Mouse (Mus musculus) myocyte (in vitro differentiated cells): Measurements from ENCODE around the gene Thbs3. TPM values are rescaled to one million over a fixed set of nuclear protein-coding genes. Genes with fewer than 3 reads are reported as not detected.

Experiments
- H3K27me3 ChIP-seq: one replicate; pipeline ENCODE4 v1.6.1; 2011; ENCODE audit not compliant: control insufficient read depth, insufficient read depth, insufficient read length
- H3K36me3 ChIP-seq: one replicate; pipeline ENCODE4 v1.6.1; 2011; ENCODE audit not compliant: control insufficient read depth, insufficient read depth
- H3K4me2 ChIP-seq: one replicate; pipeline ENCODE4 v1.6.1; 2011; ENCODE audit warnings: low read depth, control low read depth
- H3K4me3 ChIP-seq: one replicate; pipeline ENCODE4 v1.5.1; 2011; ENCODE audit warnings: mild to moderate bottlenecking, control low read depth, moderate library complexity
- H3K79me2 ChIP-seq: one replicate; pipeline ENCODE4 v1.6.1; 2011; ENCODE audit not compliant: control insufficient read depth, insufficient read depth
- H3ac ChIP-seq: one replicate; pipeline ENCODE4 v1.6.1; 2011; ENCODE audit not compliant: control insufficient read depth, insufficient read length
- CEBPB ChIP-seq: IDR thresholded peaks from 2 replicates; pipeline ENCODE4 v1.6.1; 2011; ENCODE audit warnings: mild to moderate bottlenecking, moderate library complexity; ENCODE audit not compliant: poor library complexity, insufficient read depth, severe bottlenecking
- E2F4 ChIP-seq: IDR thresholded peaks from one replicate; pipeline ENCODE4 v1.6.1; 2011; ENCODE audit warnings: mild to moderate bottlenecking, control low read depth, moderate library complexity; ENCODE audit not compliant: insufficient read depth
- MAX ChIP-seq: IDR thresholded peaks from one replicate; pipeline ENCODE4 v1.6.1; 2011; ENCODE audit warnings: low read depth, mild to moderate bottlenecking, control low read depth
- MYOD1 ChIP-seq, 3 experiments: IDR thresholded peaks; one replicate each; pipeline ENCODE4 v1.6.1; 2011; ENCODE audit warnings: control low read depth in 2 of 3, low read depth in 2 of 3, mild to moderate bottlenecking in 2 of 3, moderate library complexity in 1 of 3; ENCODE audit not compliant: insufficient read length in 2 of 3, control insufficient read depth in 1 of 3
- MYOG ChIP-seq, 3 experiments: IDR thresholded peaks; one replicate each; pipeline ENCODE4 v1.6.1; 2011; ENCODE audit warnings: control low read depth in 2 of 3, low read depth in 2 of 3, mild to moderate bottlenecking in 2 of 3; ENCODE audit not compliant: insufficient read length in 2 of 3, control insufficient read depth in 1 of 3, insufficient read depth in 1 of 3
- POLR2A ChIP-seq: IDR thresholded peaks from one replicate; pipeline ENCODE4 v1.6.1; 2011; ENCODE audit warnings: low read depth, mild to moderate bottlenecking, control low read depth, moderate library complexity; ENCODE audit not compliant: insufficient read length
- POLR2AphosphoS2 ChIP-seq: IDR thresholded peaks from one replicate; pipeline ENCODE4 v1.6.1; 2011; ENCODE audit warnings: low read depth, control low read depth; ENCODE audit not compliant: insufficient read length
- REST ChIP-seq: IDR thresholded peaks from one replicate; pipeline ENCODE4 v1.6.1; 2011; ENCODE audit warnings: mild to moderate bottlenecking, control low read depth, moderate library complexity; ENCODE audit not compliant: insufficient read depth, insufficient read length
- SRF ChIP-seq: IDR thresholded peaks from one replicate; pipeline ENCODE4 v1.6.1; 2011; ENCODE audit warnings: low read depth; ENCODE audit not compliant: control insufficient read depth, insufficient read length
- TCF12 ChIP-seq: IDR thresholded peaks from one replicate; pipeline ENCODE4 v1.6.1; 2011; ENCODE audit warnings: mild to moderate bottlenecking, control low read depth; ENCODE audit not compliant: poor library complexity, insufficient read depth, severe bottlenecking
- TCF3 ChIP-seq: IDR thresholded peaks from one replicate; pipeline ENCODE4 v1.6.1; 2011; ENCODE audit warnings: low read depth, control low read depth; ENCODE audit not compliant: insufficient read length
- USF1 ChIP-seq: IDR thresholded peaks from one replicate; pipeline ENCODE4 v1.6.1; 2011; ENCODE audit warnings: low read depth, mild to moderate bottlenecking, control low read depth, moderate library complexity
- polyA plus RNA-seq: library from polyadenylated mRNA; unstranded; fragments of >200 nt; fragmentation: generic; extraction: Trizol; gene quantifications from one replicate; pipeline ENCODE4 v1.2.1, GENCODE M21; 2012; ENCODE audit warnings: missing spikeins

The Thbs3 gene
- polyA plus RNA-seq, 1 experiment: 5.9 TPM

DNA sequence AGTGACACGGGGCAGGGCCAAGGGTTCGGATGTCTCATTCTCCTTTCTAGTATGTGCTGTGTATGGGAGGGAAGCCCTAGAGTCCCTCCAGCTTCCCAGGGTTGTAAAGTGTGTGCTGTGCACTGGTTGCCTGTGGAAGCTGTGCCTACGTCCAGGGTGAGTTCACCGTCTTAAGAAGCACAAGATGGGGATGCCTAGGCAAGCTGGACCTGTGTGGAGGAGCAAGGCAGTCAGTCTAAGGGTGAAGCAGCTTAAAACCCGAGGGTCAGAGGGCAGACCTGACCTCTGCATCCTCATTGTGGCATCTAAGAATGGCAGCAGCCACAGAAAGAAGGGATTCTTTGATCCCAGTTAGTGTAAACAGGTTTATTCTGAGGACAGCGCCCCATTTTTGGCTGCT is 6.2 kb upstream of the Thbs3 start:
- Histone ChIP-seq H3ac (no peak overlapping the region), H3K36me3 (peaks cover 20% of the 10 kb centered on the region), H3K4me2 (no peak overlapping the region), H3K79me2 (peaks cover 12% of the 10 kb centered on the region), H3K27me3 (no peaks in the 10 kb centered on the region), H3K4me3 (no peak overlapping the region)
- TF ChIP-seq TCF12 (no peak), POLR2AphosphoS2 (no peak), USF1 (no peak), MYOG (IDR thresholded peaks at IDR 0.05; ENCODE audit: control insufficient read depth in 1 of 3, insufficient read depth in 1 of 3, insufficient read length in 2 of 3, low read depth in 2 of 3) (no peak), MAX (no peak), REST (no peak), POLR2A (no peak), TCF3 (no peak), SRF (no peak), MYOD1 (IDR thresholded peaks at IDR 0.05; ENCODE audit: control insufficient read depth in 1 of 3, insufficient read length in 2 of 3, low read depth in 2 of 3) (no peak), E2F4 (no peak), CEBPB (no peak)

DNA sequence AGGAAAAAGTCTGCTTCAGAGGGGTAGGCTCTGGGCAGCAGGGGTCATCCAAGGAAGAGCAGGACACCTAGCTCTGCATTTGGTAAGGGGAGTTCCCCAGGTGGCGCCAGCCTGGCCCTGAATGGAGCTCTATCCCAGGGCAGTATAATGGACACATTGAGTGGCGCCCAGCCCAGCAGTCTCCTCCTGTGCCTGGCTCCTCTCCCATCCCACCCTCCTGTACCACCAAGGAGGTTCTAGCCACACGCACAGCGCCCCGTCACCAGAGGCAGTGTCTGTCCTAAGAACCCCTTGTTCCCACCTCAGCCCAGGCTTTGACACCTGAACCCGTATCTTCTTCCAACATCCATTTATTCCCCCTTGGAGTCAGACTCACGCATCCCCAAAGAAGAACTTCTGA is 5.2 kb upstream of the Thbs3 start:
- peaks cover 12% of the 10 kb centered on the region for H3K79me2 ChIP-seq
- H3K4me2 ChIP-seq: no peak overlapping the region
- no peak overlapping the region for H3K4me3 ChIP-seq
- H3K27me3 ChIP-seq: no peaks in the 10 kb centered on the region
- TF ChIP-seq MYOD1 (IDR thresholded peaks at IDR 0.05; ENCODE audit: control insufficient read depth in 1 of 3, insufficient read length in 2 of 3, low read depth in 2 of 3) (no peak), TCF12 (no peak), REST (no peak), USF1 (no peak), CEBPB (no peak), POLR2A (no peak), TCF3 (no peak)
- no peak overlapping the region for H3ac ChIP-seq
- peaks cover 20% of the 10 kb centered on the region for H3K36me3 ChIP-seq

DNA sequence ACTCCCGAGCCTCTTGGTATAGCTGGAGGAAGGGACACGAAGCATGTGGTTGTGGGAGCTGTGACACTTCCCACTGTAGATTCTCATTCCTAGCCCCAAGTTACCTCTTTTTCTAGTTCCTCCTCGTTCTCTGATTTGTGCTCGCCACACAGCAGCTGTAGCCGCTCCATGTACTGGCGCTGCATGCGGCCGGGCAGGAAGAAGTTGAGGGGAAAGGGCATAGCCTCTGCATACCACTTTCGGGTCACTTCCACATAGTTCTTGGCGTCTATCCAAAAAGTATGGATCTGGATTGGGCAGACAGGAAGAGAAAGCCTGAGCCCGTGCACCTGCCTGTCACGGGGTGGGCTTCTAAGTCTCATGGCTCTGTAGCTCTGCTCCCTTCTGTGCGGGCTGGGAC is 4.8 kb upstream of the Thbs3 start:
- Histone ChIP-seq H3ac (no peak overlapping the region), H3K79me2 (peaks cover 12% of the 10 kb centered on the region), H3K4me3 (no peak overlapping the region), H3K4me2 (no peak overlapping the region), H3K36me3 (peaks cover 20% of the 10 kb centered on the region), H3K27me3 (no peaks in the 10 kb centered on the region)
- no peak for TF ChIP-seq POLR2AphosphoS2

DNA sequence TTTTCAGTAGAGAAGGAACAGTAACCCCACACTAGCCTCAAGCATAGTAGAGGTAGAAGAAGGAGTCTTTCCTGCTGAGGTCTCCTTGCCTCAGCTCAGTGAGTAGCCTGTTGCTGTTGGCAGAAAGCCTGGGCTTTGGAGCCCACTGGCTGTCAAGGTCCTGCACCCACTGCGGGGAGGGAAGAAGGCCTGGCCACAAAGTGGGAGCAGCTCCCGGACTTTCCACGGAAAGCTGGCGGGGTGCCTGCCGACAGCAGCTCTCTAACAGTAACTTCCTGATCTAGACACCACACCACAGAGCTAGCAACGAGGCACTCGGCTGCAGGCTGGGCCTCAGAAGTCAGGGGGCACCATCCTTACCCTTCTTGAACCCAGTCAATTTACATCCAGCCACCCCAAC is 4.2 kb upstream of the Thbs3 start:
- peaks cover 12% of the 10 kb centered on the region for H3K79me2 ChIP-seq
- TF ChIP-seq TCF12: no peak
- no peak for TF ChIP-seq MAX
- TF ChIP-seq TCF3: no peak
- TF ChIP-seq REST: no peak
- TF ChIP-seq SRF: no peak
- no peak for TF ChIP-seq CEBPB
- no peak for TF ChIP-seq POLR2A
- no peak for TF ChIP-seq MYOD1 (IDR thresholded peaks at IDR 0.05; ENCODE audit: control insufficient read depth in 1 of 3, insufficient read length in 2 of 3, low read depth in 2 of 3)
- no peak for TF ChIP-seq E2F4
- no peak for TF ChIP-seq USF1
- no peak for TF ChIP-seq POLR2AphosphoS2
- H3ac ChIP-seq: no peak overlapping the region
- H3K36me3 ChIP-seq: peaks cover 20% of the 10 kb centered on the region
- no peak overlapping the region for H3K4me3 ChIP-seq
- no peaks in the 10 kb centered on the region for H3K27me3 ChIP-seq
- no peak overlapping the region for H3K4me2 ChIP-seq

- peaks cover 4% of the 10 kb centered on the region for H3K36me3 ChIP-seq
- H3K4me3 ChIP-seq: peak overlapping the region; percentile 50
- peak overlapping the region; percentile 88 for H3K4me2 ChIP-seq
- peak overlapping the region; percentile 52 for H3ac ChIP-seq
- no peaks in the 10 kb centered on the region for H3K27me3 ChIP-seq
- TF ChIP-seq POLR2AphosphoS2 (peak; percentile 43), POLR2A (peak; percentile 57), TCF3 (no peak), MYOD1 (IDR thresholded peaks at IDR 0.05; ENCODE audit: control insufficient read depth in 1 of 3, insufficient read length in 2 of 3, low read depth in 2 of 3) (no peak), CEBPB (no peak), REST (no peak), SRF (no peak), MYOG (IDR thresholded peaks at IDR 0.05; ENCODE audit: control insufficient read depth in 1 of 3, insufficient read depth in 1 of 3, insufficient read length in 2 of 3, low read depth in 2 of 3) (no peak)
- peaks cover 12% of the 10 kb centered on the region for H3K79me2 ChIP-seq
Observed at GRCm38 (mm10) chr3:89213803-89214530, 1.0 kb upstream of the Thbs3 start.
